Comparison of ENCODE assay signal across 8 mouse cellular contexts in genomic region chr13:5863408-5863891, GRCm38 (mm10). TPM values are rescaled to one million over a fixed set of nuclear protein-coding genes. Genes with fewer than 3 reads are reported as not detected.
DNase-seq lines count a peak whose midpoint lies in the region; ATAC-seq and TF ChIP-seq lines count a peak whose summit lies in the region.

No protein-coding gene starts in this region.

- no peak for TF ChIP-seq CTCF in brain, embryonic 14.5 days (IDR thresholded peaks at IDR 0.05; ENCODE audit: borderline replicate concordance, extremely low read depth, insufficient read depth, insufficient read length)

- H3K4me2 ChIP-seq in heart, embryonic 15.5 days: peak overlapping the region; percentile 73
- peak overlapping the region; percentile 53 for H3K4me2 ChIP-seq in midbrain, embryonic 11.5 days

- peak overlapping the region; percentile 96 for H3K27ac ChIP-seq in heart, embryonic 15.5 days
- H3K27ac ChIP-seq in midbrain, embryonic 11.5 days (ENCODE audit: low read depth, low read length): no peak overlapping the region; the same call in 1 of the 2 replicates

- peak overlapping the region; percentile 69 for H3K4me3 ChIP-seq in heart, embryonic 15.5 days
- peak overlapping the region; percentile 70 for H3K4me3 ChIP-seq in midbrain, embryonic 11.5 days (ENCODE audit: low read depth, low read length)

- no peak for TF ChIP-seq POLR2A in brain, embryonic 14.5 days (IDR thresholded peaks at IDR 0.05; ENCODE audit: borderline replicate concordance, extremely low read depth, insufficient read depth, insufficient read length, poor library complexity, severe bottlenecking)

- peaks cover 31% of the 10 kb centered on the region for H3K36me3 ChIP-seq in heart, embryonic 15.5 days
- peaks cover 16% of the 10 kb centered on the region for H3K36me3 ChIP-seq in midbrain, embryonic 11.5 days (ENCODE audit: control insufficient read depth, insufficient read depth, low read length)

- no peaks in the 10 kb centered on the region for H3K9me3 ChIP-seq in heart, embryonic 15.5 days (replicated peaks)
- no peaks in the 10 kb centered on the region for H3K9me3 ChIP-seq in midbrain, embryonic 11.5 days (ENCODE audit: control insufficient read depth, low read length)

- ATAC-seq in heart, embryonic 15.5 days (replicated peaks; ENCODE audit: insufficient number of reproducible peaks, insufficient read depth, low FRiP score, low read depth): 0 out of 2 replicates have a peak, but pooled peaks have one; percentile 5
- ATAC-seq in midbrain, embryonic 11.5 days (ENCODE audit: low FRiP score): no peak

- DNase-seq in right cerebral cortex, adult 2 months (ENCODE audit: low spot score in 2 of 2): peak; percentile 26 to 54
- DNase-seq in right cerebral cortex, postnatal 4 days: no peak
- peak; percentile 76 for DNase-seq in brain, embryonic 14.5 days (ENCODE audit: low read depth)
- DNase-seq in kidney, postnatal 14 days: peak; percentile 54
- DNase-seq in midbrain, embryonic 11.5 days (ENCODE audit: low spot score, missing footprints): peak; percentile 87
- DNase-seq in urinary bladder, adult 2 months (ENCODE audit: low spot score): no peak
- DNase-seq in layer of hippocampus, adult 11-12 months (ENCODE audit: low spot score): no peak

- H3K4me1 ChIP-seq in heart, embryonic 15.5 days (replicated peaks): peaks cover 33% of the 10 kb centered on the region
- peaks cover 2% of the 10 kb centered on the region; the same call in 1 of the 2 replicates for H3K4me1 ChIP-seq in midbrain, embryonic 11.5 days (ENCODE audit: control insufficient read depth, insufficient read depth, low read length)

- no peaks in the 10 kb centered on the region for H3K27me3 ChIP-seq in heart, embryonic 15.5 days
- H3K27me3 ChIP-seq in midbrain, embryonic 11.5 days (ENCODE audit: control insufficient read depth, insufficient read depth, low read length): no peaks in the 10 kb centered on the region

- peak overlapping the region; percentile 78 for H3K9ac ChIP-seq in heart, embryonic 15.5 days
- peak overlapping the region; percentile 66 for H3K9ac ChIP-seq in midbrain, embryonic 11.5 days (ENCODE audit: low read length)

- under 1% methylated on average over 5 of the region's 5 CpGs for WGBS in heart, embryonic 15.5 days
- WGBS in midbrain, embryonic 11.5 days: 9% methylated on average over 5 of the region's 5 CpGs

RNA-seq across cellular contexts. Expression of gene Klf6, which starts 2.2 kb away (rescaled TPM):
- polyA plus RNA-seq in brain, embryonic 14.5 days (2012; rRNA removed): 19.6 and 27.0 TPM in 2 replicates
- 75.0 and 80.9 TPM in 2 replicates for polyA plus RNA-seq in heart, embryonic 15.5 days (2015; fragmentation: Nextera tagmentation; extraction: Ambion mirVana)
- polyA plus RNA-seq in midbrain, embryonic 11.5 days (2014; fragmentation: Nextera tagmentation; extraction: Ambion mirVana): 54.6 and 59.5 TPM in 2 replicates
- 50.0 and 53.2 TPM in 2 replicates for polyA plus RNA-seq in urinary bladder, adult 2 months (2012; rRNA removed)

Comparison
In these comparisons a context has a peak if more than half of its experiments do, and no peak if none do; other contexts are left out.
1. DNase-seq: peak in right cerebral cortex, adult 2 months (2 of 2), brain, embryonic 14.5 days (single experiment), kidney, postnatal 14 days (single experiment) and midbrain, embryonic 11.5 days (single experiment); none in right cerebral cortex, postnatal 4 days (single experiment), urinary bladder, adult 2 months (single experiment) and layer of hippocampus, adult 11-12 months (single experiment).